Mouse (Mus musculus): ENCODE measurements at regions not wholly inside any gene's neighbourhood (a gene's known extent, or its start where the extent isn't known, plus 50 kb on each side); places are given as distances from the start of the nearest gene placed in this dataset.

DNA sequence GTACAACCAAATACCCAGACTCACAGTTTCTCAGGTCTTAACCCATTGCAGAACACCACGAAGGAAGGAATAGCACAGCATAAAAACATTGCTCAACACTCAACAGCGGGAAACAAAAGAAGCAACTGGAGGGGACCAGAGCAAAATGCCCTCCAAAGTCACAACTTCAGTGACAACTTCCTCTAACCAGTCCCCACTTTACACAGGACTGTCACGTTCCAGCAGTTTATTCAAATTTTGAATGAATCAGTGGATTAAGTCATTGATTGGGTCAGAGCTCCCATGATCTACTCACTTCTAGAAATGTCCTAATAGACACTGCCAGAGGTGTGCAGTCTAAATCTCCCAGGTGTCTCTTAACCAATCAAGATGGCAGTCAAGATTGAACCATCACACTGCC is 53.3 kb upstream of the Actbl2 start:
- Histone ChIP-seq H3K4me3 (ENCODE audit: low read depth, low read length) (no peak overlapping the region), H3K27ac (replicated peaks; ENCODE audit: low read depth, low read length) (no peak overlapping the region), H3K36me3 (ENCODE audit: control insufficient read depth, insufficient read depth, low read length) (no peaks in the 10 kb centered on the region), H3K9ac (ENCODE audit: low read depth, low read length) (no peak overlapping the region), H3K9me3 (ENCODE audit: control insufficient read depth, low read length) (no peaks in the 10 kb centered on the region), H3K27me3 (replicated peaks; ENCODE audit: control insufficient read depth, insufficient read depth, low read length) (no peaks in the 10 kb centered on the region), H3K4me2 (ENCODE audit: low read depth, low read length) (no peak overlapping the region), H3K4me1 (ENCODE audit: control insufficient read depth, insufficient read depth, low read length) (peaks cover 9% of the 10 kb centered on the region; the same call in 1 of the 2 replicates)
- WGBS: 86% methylated on average over 3 of the region's 3 CpGs
- DNase-seq (ENCODE audit: low spot score) (no peak), ATAC-seq (ENCODE audit: low read depth) (no peak)

DNA sequence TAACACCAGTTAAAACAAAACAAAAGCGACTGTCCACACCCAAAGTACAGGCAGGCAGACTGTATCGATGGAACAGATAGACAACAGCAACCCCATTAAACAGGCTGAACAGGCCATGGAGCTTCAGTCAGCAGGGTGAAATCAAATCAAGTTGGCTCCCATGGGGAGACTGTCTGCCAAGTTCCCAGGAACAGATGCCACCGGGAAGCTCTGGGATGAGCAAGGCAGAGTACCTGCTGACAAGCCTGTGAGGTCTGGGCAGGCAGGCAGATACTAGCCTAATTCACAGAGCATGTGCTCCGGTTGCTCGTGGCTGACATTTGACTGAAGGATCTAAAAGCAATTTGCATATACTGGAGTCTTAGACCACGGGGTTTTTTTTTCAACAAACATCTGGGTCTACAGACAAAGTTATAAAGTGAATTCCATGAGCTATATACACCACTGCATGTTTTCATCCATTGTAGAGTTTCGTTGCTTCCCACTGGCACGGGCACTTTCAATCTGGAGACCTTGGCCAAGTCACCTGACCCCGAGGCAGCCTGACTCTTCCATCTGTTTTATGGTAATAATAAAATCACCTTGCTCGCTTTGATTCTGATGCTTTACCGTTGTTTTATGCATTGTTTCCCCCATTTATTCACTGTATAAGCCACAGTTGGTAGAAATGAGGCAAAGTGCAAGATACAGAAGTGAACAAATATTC is 50.1 kb upstream of the Actbl2 start:
- Histone ChIP-seq H3K27ac (replicated peaks; ENCODE audit: low read depth, low read length) (no peak overlapping the region), H3K4me2 (ENCODE audit: low read depth, low read length) (no peak overlapping the region), H3K9me3 (ENCODE audit: control insufficient read depth, low read length) (no peaks in the 10 kb centered on the region), H3K9ac (ENCODE audit: low read depth, low read length) (no peak overlapping the region), H3K27me3 (replicated peaks; ENCODE audit: control insufficient read depth, insufficient read depth, low read length) (no peaks in the 10 kb centered on the region), H3K4me1 (ENCODE audit: control insufficient read depth, insufficient read depth, low read length) (peaks cover 11% of the 10 kb centered on the region; the same call in 1 of the 2 replicates), H3K4me3 (ENCODE audit: low read depth, low read length) (no peak overlapping the region), H3K36me3 (ENCODE audit: control insufficient read depth, insufficient read depth, low read length) (no peaks in the 10 kb centered on the region)
- 57% methylated on average over 11 of the region's 11 CpGs for WGBS
- DNase-seq (ENCODE audit: low spot score): no peak
- peak; percentile 50; the same call in 1 of the 2 replicates for ATAC-seq (ENCODE audit: low read depth)
